Mouse (Mus musculus): ENCODE measurements around the gene Erfe. TPM values are rescaled to one million over a fixed set of nuclear protein-coding genes. Genes with fewer than 3 reads are reported as not detected.

The Erfe gene
- total RNA-seq, 2 experiments from 2014 or later: 0.16 to 0.38 TPM

GRCm38 (mm10) chr1:91381091-91381471 lies 14.9 kb downstream of the Erfe start:
- intact Hi-C loops (cut with DNase I): loop anchor here (5.0 to 10.0 kb wide), 2 partner anchors 199 to 456 kb away; no protein-coding TSS in a partner anchor

GRCm38 (mm10) chr1:91390369-91390768 lies 24.1 kb downstream of the Erfe start:
- no peak for TF ChIP-seq CTCF (IDR thresholded peaks at IDR 0.05)
- no peak for DNase-seq (ENCODE audit: extremely low spot score in 1 of 2, low spot score in 2 of 2)
- no peak overlapping the region for H3K4me3 ChIP-seq
- intact Hi-C loops (cut with DNase I): no loop called here
- no peak overlapping the region for H3K27ac ChIP-seq

More at GRCm38 (mm10) chr1:91381091-91381471, 14.9 kb downstream of the Erfe start:
- Histone ChIP-seq H3K27ac (no peak overlapping the region), H3K4me3 (no peak overlapping the region)
- no peak for DNase-seq (ENCODE audit: extremely low spot score in 1 of 2, low spot score in 2 of 2)
- TF ChIP-seq CTCF (IDR thresholded peaks at IDR 0.05): no peak

- H3K27ac ChIP-seq: peak overlapping the region; percentile 93; the same call in 1 of the 2 replicates
- intact Hi-C loops (cut with DNase I): loop anchor here (1.0 kb wide), 1 partner anchor 61 kb away; the partner anchor contains the start of gene Per2
- no peak for DNase-seq (ENCODE audit: extremely low spot score in 1 of 2, low spot score in 2 of 2)
- TF ChIP-seq CTCF (IDR thresholded peaks at IDR 0.05): no peak
- H3K4me3 ChIP-seq: peak overlapping the region; percentile 75
Measured at GRCm38 (mm10) chr1:91397927-91398259, 31.7 kb downstream of the Erfe start.

- intact Hi-C loops (cut with DNase I): loop anchor here (1.0 kb wide), 1 partner anchor 61 kb away; the partner anchor contains the start of gene Per2
- DNase-seq (ENCODE audit: extremely low spot score in 1 of 2, low spot score in 2 of 2): peak; percentile 76 to 78
- Histone ChIP-seq H3K27ac (peak within 1 kb of the TSS; percentile 93), H3K4me3 (peak within 1 kb of the TSS; percentile 75)
- no peak; the same call in 1 of the 2 replicates for TF ChIP-seq CTCF (IDR thresholded peaks at IDR 0.05)
Measured at GRCm38 (mm10) chr1:91398260-91399062, 32.2 kb downstream of the Erfe start, which contains the start of gene Ilkap. Gene Ilkap, minus strand, starts transcription at chr1:91398815.

- Histone ChIP-seq H3K4me3 (no peak overlapping the region), H3K27ac (no peak overlapping the region)
- intact Hi-C loops (cut with DNase I): no loop called here
- no peak for DNase-seq (ENCODE audit: extremely low spot score in 1 of 2, low spot score in 2 of 2)
- no peak for TF ChIP-seq CTCF (IDR thresholded peaks at IDR 0.05)
Measured at GRCm38 (mm10) chr1:91404976-91405375, 38.7 kb downstream of the Erfe start.

GRCm38 (mm10) chr1:91405406-91406169 lies 39.4 kb downstream of the Erfe start:
- no peak for DNase-seq (ENCODE audit: extremely low spot score in 1 of 2, low spot score in 2 of 2)
- no peak overlapping the region for H3K27ac ChIP-seq
- intact Hi-C loops (cut with DNase I): no loop called here

GRCm38 (mm10) chr1:91407819-91408218 lies 41.6 kb downstream of the Erfe start:
- no peak for TF ChIP-seq CTCF (IDR thresholded peaks at IDR 0.05)
- no peak overlapping the region for H3K4me3 ChIP-seq
- no peak overlapping the region for H3K27ac ChIP-seq
- no peak for DNase-seq (ENCODE audit: extremely low spot score in 1 of 2, low spot score in 2 of 2)
- intact Hi-C loops (cut with DNase I): no loop called here

More at GRCm38 (mm10) chr1:91405406-91406169, 39.4 kb downstream of the Erfe start:
- no peak for TF ChIP-seq CTCF (IDR thresholded peaks at IDR 0.05)
- no peak overlapping the region for H3K4me3 ChIP-seq

- intact Hi-C loops (cut with DNase I): no loop called here
- DNase-seq (ENCODE audit: extremely low spot score in 1 of 2, low spot score in 2 of 2): no peak
- Histone ChIP-seq H3K4me3 (no peak overlapping the region; the same call in 1 of the 2 replicates), H3K27ac (no peak overlapping the region)
- no peak for TF ChIP-seq CTCF (IDR thresholded peaks at IDR 0.05)
Measured at GRCm38 (mm10) chr1:91411631-91412285, 45.5 kb downstream of the Erfe start.

- Histone ChIP-seq H3K4me3 (peak overlapping the region; percentile 84), H3K27ac (peak overlapping the region; percentile 36; the same call in 1 of the 2 replicates)
- no peak for TF ChIP-seq CTCF (IDR thresholded peaks at IDR 0.05)
- no peak for DNase-seq (ENCODE audit: extremely low spot score in 1 of 2, low spot score in 2 of 2)
- intact Hi-C loops (cut with DNase I): no loop called here
Measured at GRCm38 (mm10) chr1:91412286-91413029, 46.2 kb downstream of the Erfe start.

GRCm38 (mm10) chr1:91413030-91413506 lies 46.8 kb downstream of the Erfe start:
- TF ChIP-seq CTCF (IDR thresholded peaks at IDR 0.05): no peak
- Histone ChIP-seq H3K4me3 (peak overlapping the region; percentile 84), H3K27ac (peak overlapping the region; percentile 36; the same call in 1 of the 2 replicates)
- DNase-seq (ENCODE audit: extremely low spot score in 1 of 2, low spot score in 2 of 2): peak; percentile 84 to 89
- intact Hi-C loops (cut with DNase I): no loop called here

- H3K4me3 ChIP-seq: peak overlapping the region; percentile 84
- TF ChIP-seq CTCF (IDR thresholded peaks at IDR 0.05): no peak
- intact Hi-C loops (cut with DNase I): no loop called here
- DNase-seq (ENCODE audit: extremely low spot score in 1 of 2, low spot score in 2 of 2): no peak
- H3K27ac ChIP-seq: peak overlapping the region; percentile 71
Measured at GRCm38 (mm10) chr1:91413536-91413897, 47.3 kb downstream of the Erfe start.
